Mouse (Mus musculus): ENCODE results near the gene Gbe1. TPM values are rescaled to one million over a fixed set of nuclear protein-coding genes. Genes with fewer than 3 reads are reported as not detected.

Gbe1 gene
- polyA plus RNA-seq (2012; rRNA removed) = 3.3 and 3.4 TPM in 2 replicates

DNA sequence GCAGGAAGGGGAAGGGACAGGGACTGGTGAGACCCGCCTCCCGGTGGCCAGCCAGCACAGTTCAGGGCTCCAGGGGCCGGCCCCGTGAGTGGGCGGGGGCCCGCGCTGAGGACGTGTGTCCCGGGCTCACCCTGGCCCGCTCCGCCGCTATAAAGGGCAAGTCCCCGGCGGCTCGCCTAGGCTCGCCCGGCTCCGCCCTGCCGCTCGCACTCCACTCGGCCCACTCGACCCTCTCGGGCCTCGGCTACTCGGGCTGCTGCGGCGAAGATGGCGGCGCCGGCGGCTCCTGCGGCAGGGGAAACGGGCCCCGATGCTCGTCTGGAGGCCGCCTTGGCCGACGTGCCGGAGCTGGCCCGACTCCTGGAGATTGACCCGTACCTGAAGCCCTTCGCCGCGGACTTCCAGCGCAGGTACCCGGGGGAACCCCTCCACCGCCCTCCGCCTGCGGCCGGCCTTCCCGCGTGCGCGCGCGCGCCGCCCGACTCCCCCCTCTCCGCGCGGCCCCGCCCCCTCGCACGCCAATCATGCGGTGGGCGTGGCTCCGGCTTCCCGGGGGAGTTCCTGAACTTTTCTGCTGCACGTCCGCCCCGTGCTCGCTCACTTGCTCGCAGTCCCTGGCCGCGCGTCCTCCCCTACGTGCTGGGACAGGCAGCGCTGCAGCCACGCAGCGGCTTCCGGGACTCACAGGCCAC, at the start of gene Gbe1:
Gbe1 (plus strand) TSS at position 64 of the 692 bp plus-strand sequence.
- H3K36me3 ChIP-seq (ENCODE audit: control insufficient read depth, insufficient read depth, low read length) = no peaks in the 10 kb centered on the region
- TF ChIP-seq POLR2A (IDR thresholded peaks at IDR 0.05; ENCODE audit: control insufficient read depth, low read depth, low read length) = peak; percentile 78
- no peak for TF ChIP-seq CTCF (IDR thresholded peaks at IDR 0.05; ENCODE audit: control insufficient read depth, insufficient read depth, insufficient replicate concordance, low read depth, low read length)
- peak within 1 kb of the TSS; percentile 88 for H3K4me3 ChIP-seq (ENCODE audit: control insufficient read depth, low read depth, low read length)
- H3K27me3 ChIP-seq (ENCODE audit: control insufficient read depth, insufficient read depth, low read length) = no peaks in the 10 kb centered on the region
- peak within 1 kb of the TSS; percentile 89 for H3K27ac ChIP-seq (ENCODE audit: control insufficient read depth, insufficient read depth, low read depth, low read length)
- H3K4me1 ChIP-seq (ENCODE audit: control insufficient read depth, insufficient read depth, low read length) = peaks cover 3% of the 10 kb centered on the region

DNA sequence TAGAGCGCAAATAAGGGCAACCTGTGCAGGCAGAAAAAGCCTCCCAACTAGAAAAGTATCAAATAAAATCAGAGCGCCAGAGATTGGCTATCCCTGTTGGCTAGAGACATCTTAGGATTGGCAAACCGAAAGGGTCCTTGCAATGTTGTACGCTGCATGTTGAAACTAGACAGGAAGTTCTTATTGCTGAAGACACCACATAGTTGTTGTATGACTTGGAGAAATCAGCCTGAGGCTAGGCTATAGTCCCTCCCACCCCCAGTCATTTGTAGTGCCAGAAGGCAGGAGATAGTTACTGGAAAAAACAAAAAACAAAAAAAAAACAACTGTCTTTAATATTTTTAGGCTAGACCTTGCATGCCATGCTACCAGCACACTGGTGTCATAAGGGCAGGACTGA, 3.1 kb upstream of the Gbe1 start:
- no peaks in the 10 kb centered on the region for H3K36me3 ChIP-seq (ENCODE audit: control insufficient read depth, insufficient read depth, low read length)
- H3K4me3 ChIP-seq (ENCODE audit: control insufficient read depth, low read depth, low read length) = no peak overlapping the region
- H3K27me3 ChIP-seq (ENCODE audit: control insufficient read depth, insufficient read depth, low read length) = no peaks in the 10 kb centered on the region
- TF ChIP-seq POLR2A (IDR thresholded peaks at IDR 0.05; ENCODE audit: control insufficient read depth, low read depth, low read length) (no peak), CTCF (IDR thresholded peaks at IDR 0.05; ENCODE audit: control insufficient read depth, insufficient read depth, insufficient replicate concordance, low read depth, low read length) (no peak)
- H3K4me1 ChIP-seq (ENCODE audit: control insufficient read depth, insufficient read depth, low read length) = peaks cover 3% of the 10 kb centered on the region
- no peak overlapping the region for H3K27ac ChIP-seq (ENCODE audit: control insufficient read depth, insufficient read depth, low read depth, low read length)

DNA sequence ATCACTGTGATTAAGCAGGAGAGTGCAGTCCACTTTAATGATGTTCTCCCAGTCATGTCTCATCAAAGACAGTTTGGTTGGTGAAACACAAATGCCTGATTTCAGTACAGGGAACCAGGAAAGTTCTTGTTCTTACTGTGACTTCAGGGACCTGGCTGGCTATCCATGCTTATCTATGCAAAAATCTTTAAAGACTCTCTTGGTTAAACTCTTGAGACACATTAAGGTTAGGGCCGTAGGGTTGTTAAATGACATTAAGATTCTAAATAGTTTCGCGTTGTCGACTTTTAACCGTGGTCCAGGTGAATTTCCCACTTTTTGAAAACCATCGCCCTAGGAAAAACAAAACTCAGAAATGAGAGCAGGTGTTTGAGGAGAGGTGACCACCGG, 258 bp upstream of the Gbe1 start:
- no peaks in the 10 kb centered on the region for H3K36me3 ChIP-seq (ENCODE audit: control insufficient read depth, insufficient read depth, low read length)
- H3K27me3 ChIP-seq (ENCODE audit: control insufficient read depth, insufficient read depth, low read length) = no peaks in the 10 kb centered on the region
- peak overlapping the region; percentile 88 for H3K4me3 ChIP-seq (ENCODE audit: control insufficient read depth, low read depth, low read length)
- peak overlapping the region; percentile 89 for H3K27ac ChIP-seq (ENCODE audit: control insufficient read depth, insufficient read depth, low read depth, low read length)
- peaks cover 3% of the 10 kb centered on the region for H3K4me1 ChIP-seq (ENCODE audit: control insufficient read depth, insufficient read depth, low read length)
- TF ChIP-seq CTCF (IDR thresholded peaks at IDR 0.05; ENCODE audit: control insufficient read depth, insufficient read depth, insufficient replicate concordance, low read depth, low read length) (no peak), POLR2A (IDR thresholded peaks at IDR 0.05; ENCODE audit: control insufficient read depth, low read depth, low read length) (no peak)

DNA sequence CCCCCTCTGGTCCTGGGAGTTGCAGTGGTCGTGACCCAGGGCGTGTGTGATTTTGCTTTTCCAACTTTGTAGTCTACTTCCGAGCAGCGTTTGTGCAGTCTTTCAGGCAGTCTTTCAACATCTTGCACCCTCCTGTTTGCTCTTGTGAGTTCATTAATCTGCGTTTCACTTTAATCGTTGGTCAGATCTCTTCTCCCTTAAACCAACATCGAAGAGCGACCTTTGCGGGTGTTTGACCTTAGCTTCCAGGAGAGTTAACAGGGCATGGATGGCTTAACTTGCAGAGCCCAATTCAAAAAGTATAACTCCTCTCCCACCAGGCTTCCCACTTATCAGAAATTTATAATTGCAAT, 805 bp downstream of the Gbe1 start:
- peaks cover 3% of the 10 kb centered on the region for H3K4me1 ChIP-seq (ENCODE audit: control insufficient read depth, insufficient read depth, low read length)
- no peaks in the 10 kb centered on the region for H3K27me3 ChIP-seq (ENCODE audit: control insufficient read depth, insufficient read depth, low read length)
- TF ChIP-seq CTCF (IDR thresholded peaks at IDR 0.05; ENCODE audit: control insufficient read depth, insufficient read depth, insufficient replicate concordance, low read depth, low read length) = no peak
- no peak for TF ChIP-seq POLR2A (IDR thresholded peaks at IDR 0.05; ENCODE audit: control insufficient read depth, low read depth, low read length)
- no peaks in the 10 kb centered on the region for H3K36me3 ChIP-seq (ENCODE audit: control insufficient read depth, insufficient read depth, low read length)
- H3K4me3 ChIP-seq (ENCODE audit: control insufficient read depth, low read depth, low read length) = peak overlapping the region; percentile 88
- peak overlapping the region; percentile 37 for H3K27ac ChIP-seq (ENCODE audit: control insufficient read depth, insufficient read depth, low read depth, low read length)

DNA sequence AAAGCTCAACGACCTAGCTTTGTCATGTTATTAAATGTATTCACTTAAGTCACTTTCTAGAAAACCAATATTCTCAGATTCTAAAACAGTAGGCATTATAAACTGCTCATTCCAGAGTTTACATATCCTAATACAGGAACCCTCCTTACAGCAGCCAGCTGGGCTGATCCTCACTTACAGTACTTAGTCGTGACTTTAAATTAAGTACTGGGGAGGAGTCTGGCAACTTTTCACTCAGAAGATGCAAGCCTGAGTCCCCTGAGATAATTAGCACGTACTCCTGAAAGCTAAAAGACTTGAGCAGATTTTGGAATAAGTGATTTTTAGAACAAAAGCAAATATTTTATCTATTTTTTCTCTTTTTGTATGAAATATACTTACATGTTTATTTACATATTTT, 1.5 kb downstream of the Gbe1 start:
- no peaks in the 10 kb centered on the region for H3K27me3 ChIP-seq (ENCODE audit: control insufficient read depth, insufficient read depth, low read length)
- TF ChIP-seq POLR2A (IDR thresholded peaks at IDR 0.05; ENCODE audit: control insufficient read depth, low read depth, low read length) (no peak), CTCF (IDR thresholded peaks at IDR 0.05; ENCODE audit: control insufficient read depth, insufficient read depth, insufficient replicate concordance, low read depth, low read length) (no peak)
- H3K4me3 ChIP-seq (ENCODE audit: control insufficient read depth, low read depth, low read length) = no peak overlapping the region
- H3K36me3 ChIP-seq (ENCODE audit: control insufficient read depth, insufficient read depth, low read length) = no peaks in the 10 kb centered on the region
- no peak overlapping the region for H3K27ac ChIP-seq (ENCODE audit: control insufficient read depth, insufficient read depth, low read depth, low read length)
- peaks cover 3% of the 10 kb centered on the region for H3K4me1 ChIP-seq (ENCODE audit: control insufficient read depth, insufficient read depth, low read length)

DNA sequence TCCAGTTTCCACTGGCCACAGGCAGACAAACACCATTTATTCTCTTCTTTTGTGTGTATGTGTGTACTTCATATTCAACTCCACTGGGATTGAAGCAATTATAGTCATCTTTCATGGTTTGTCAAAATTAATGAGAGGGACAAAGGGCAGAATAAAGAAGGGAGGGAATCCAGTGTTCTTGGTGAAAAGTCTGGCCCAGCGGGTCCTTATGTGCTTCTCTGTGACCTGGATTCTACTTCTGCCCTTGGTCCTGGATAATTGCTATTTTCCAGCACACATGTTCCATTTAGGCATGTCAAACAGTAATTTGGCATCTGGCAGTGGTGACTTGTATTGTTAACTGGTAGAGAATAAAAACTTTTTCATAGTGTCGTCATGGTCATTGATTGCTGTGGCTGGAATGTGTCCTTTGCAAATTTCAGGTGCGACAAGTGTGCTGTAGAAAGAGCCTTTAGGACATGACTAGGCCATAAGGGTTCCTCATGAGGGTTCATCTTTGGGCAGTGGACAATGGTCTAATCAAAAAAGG, 2.2 kb downstream of the Gbe1 start:
- no peak overlapping the region for H3K27ac ChIP-seq (ENCODE audit: control insufficient read depth, insufficient read depth, low read depth, low read length)
- no peak for TF ChIP-seq POLR2A (IDR thresholded peaks at IDR 0.05; ENCODE audit: control insufficient read depth, low read depth, low read length)
- no peak for TF ChIP-seq CTCF (IDR thresholded peaks at IDR 0.05; ENCODE audit: control insufficient read depth, insufficient read depth, insufficient replicate concordance, low read depth, low read length)
- no peaks in the 10 kb centered on the region for H3K27me3 ChIP-seq (ENCODE audit: control insufficient read depth, insufficient read depth, low read length)
- peaks cover 3% of the 10 kb centered on the region for H3K4me1 ChIP-seq (ENCODE audit: control insufficient read depth, insufficient read depth, low read length)
- H3K4me3 ChIP-seq (ENCODE audit: control insufficient read depth, low read depth, low read length) = no peak overlapping the region
- H3K36me3 ChIP-seq (ENCODE audit: control insufficient read depth, insufficient read depth, low read length) = no peaks in the 10 kb centered on the region

DNA sequence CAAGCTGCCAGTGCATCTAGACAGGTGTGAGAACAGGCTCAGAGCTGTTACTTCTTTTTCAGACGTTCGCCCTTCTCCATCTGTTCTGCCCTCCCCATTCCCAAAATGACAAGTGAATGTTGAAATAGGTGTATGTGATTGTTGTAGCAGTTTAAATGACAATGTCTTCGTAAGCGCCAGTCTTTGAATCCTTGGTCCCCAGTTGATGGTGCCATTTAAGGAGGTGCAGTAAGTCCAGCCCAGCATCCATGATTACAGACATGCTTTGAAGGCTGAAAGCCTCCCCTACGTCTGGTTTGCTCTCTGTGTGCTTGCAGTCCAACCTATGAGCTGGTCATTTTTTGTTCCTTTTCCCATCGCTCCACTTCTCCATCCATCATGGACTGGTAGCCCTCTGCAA, 5.6 kb downstream of the Gbe1 start:
- no peak for TF ChIP-seq CTCF (IDR thresholded peaks at IDR 0.05; ENCODE audit: control insufficient read depth, insufficient read depth, insufficient replicate concordance, low read depth, low read length)
- no peak for TF ChIP-seq POLR2A (IDR thresholded peaks at IDR 0.05; ENCODE audit: control insufficient read depth, low read depth, low read length)

More for the DNA sequence above, 5.6 kb downstream of the Gbe1 start:
- H3K4me1 ChIP-seq (ENCODE audit: control insufficient read depth, insufficient read depth, low read length) = no peaks in the 10 kb centered on the region
- H3K27me3 ChIP-seq (ENCODE audit: control insufficient read depth, insufficient read depth, low read length) = no peaks in the 10 kb centered on the region
- H3K36me3 ChIP-seq (ENCODE audit: control insufficient read depth, insufficient read depth, low read length) = no peaks in the 10 kb centered on the region
- no peak overlapping the region for H3K4me3 ChIP-seq (ENCODE audit: control insufficient read depth, low read depth, low read length)
- no peak overlapping the region for H3K27ac ChIP-seq (ENCODE audit: control insufficient read depth, insufficient read depth, low read depth, low read length)
